Mouse (Mus musculus) kidney, adult 18-20 months (tissue): Measurements from ENCODE around the gene Ampd1.

Experiments used
- DNase-seq: peaks from one replicate; pipeline ENCODE4 v3.0.0; 2021

The Ampd1 gene

DNA sequence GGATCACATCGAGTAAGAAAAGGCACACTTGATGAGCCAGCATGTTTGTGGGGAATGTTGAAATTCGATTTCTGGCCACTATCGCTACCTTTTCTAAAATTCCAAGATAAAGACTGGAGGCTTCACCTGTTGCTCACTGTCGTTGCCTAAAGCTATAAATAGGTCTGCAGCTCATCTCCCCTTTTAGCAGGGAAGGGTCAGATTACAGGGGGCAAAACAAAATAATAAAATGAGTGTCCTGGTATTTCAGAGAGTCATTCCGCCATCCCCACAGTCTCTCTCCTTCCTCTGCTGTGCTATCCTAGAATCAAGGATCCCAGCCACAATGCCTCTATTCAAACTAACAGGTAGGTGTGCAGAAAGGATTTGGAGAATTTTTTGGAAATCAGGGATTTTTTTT, at the start of gene Ampd1:
TSS of gene Ampd1 (plus strand) at position 244 of the 400 bp plus-strand sequence.
- no peak for DNase-seq

DNA sequence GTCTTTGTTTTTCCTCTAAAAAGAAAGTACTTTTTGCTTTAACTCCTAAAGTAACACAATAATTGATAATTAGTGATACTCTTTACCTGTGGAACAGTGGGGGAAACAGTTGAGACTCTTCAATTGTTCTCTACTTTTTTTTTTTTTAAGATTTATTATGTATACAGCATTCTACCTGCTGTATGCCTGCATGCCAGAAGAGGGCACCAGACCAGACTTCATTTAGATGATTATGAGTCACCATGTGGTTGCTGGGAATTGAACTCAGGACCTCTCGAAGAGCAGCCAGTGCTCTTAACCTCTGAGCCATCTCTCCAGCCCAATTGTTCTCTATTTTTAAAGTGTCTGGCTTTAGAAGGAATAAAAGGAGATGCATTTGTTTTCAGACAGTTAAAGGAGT, 47.6 kb upstream of the Ampd1 start:
- DNase-seq: no peak

DNA sequence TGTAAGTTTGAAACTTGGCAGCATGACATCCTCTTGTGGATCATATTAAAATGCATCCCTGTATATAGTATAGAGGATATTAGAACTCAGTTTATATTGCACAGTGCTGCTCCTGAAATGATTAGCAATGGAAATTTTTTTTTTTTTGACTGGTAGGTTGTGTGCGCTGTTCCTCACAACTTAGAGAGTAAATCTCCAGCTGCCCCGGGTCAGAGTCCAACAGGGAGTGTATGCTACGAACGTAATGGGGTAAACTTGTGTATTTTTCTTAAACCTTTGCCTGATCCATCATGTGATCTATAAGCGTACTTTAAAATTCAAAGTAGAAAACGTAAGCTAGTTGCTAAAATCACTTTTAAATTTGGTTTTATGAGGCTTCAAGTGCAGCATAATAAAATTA, 33.5 kb upstream of the Ampd1 start:
- DNase-seq: no peak

DNA sequence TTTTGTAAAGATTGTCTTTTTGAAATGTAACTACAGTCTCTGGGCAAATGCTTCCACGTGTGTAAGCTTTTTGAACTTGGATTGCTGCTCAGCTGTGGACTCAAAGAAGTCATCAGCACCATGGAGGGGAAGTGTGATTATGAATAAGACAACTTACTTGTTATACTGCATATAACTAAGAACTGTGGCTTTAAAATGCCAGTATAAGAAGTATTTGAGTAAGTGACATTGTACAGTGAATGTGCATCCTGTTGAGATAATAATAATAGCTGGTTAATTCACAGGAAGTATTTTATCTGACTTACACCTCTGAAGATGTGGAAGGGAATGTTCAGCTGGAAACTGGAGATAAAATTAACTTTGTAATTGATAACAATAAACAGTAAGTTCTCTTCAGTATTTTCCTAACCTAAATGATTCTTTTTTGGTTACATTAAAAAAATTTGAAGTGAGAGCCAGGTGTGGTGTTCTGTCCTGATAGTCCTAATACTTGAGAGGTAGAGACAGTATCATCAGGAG, 32.9 kb upstream of the Ampd1 start:
- DNase-seq: no peak

DNA sequence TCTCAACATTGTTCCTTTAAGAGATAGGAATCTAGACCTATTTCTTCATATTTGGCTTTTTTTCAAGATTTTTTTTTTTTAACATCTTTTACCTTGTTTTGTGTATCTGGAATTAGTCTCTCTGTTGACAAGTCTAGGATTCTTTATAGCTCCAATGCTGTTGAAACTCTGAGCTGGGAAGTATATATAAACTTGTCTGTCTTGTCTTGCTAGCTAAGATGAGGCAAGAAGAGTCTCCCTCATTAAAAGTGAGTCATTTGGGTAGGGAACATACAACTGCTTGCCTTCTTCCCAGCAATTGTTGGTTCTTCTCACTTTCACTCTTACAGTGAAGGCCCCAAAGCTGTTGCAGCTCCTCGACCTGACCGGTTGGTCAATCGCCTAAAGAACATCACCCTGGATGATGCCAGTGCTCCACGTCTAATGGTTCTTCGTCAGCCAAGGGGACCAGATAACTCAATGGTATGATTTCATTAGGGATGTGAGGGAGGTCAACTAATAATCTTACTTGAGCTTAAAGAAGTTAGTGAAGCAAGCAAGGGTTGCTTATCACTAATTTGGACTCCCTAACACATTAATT, 17.7 kb upstream of the Ampd1 start:
- DNase-seq: no peak

DNA sequence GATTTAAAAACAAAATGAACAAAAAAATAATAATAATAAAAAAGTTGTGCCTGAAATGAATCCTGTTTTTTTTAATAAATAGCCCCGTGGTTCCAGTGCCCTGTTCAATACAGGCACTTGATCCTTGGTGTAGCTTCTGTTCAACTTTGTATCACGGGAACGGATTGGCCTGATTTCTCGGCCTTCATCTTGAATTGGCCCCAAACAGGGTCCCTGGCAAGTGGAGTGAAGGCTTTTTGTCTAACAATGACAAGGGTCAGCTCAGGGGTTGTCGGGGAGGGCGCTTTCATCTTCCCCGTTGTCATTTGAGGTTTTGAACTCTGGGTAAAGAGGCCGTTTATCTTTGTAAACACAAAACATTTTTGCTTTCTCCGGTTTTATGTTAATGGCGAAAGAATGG, 16.1 kb upstream of the Ampd1 start:
- DNase-seq: no peak

DNA sequence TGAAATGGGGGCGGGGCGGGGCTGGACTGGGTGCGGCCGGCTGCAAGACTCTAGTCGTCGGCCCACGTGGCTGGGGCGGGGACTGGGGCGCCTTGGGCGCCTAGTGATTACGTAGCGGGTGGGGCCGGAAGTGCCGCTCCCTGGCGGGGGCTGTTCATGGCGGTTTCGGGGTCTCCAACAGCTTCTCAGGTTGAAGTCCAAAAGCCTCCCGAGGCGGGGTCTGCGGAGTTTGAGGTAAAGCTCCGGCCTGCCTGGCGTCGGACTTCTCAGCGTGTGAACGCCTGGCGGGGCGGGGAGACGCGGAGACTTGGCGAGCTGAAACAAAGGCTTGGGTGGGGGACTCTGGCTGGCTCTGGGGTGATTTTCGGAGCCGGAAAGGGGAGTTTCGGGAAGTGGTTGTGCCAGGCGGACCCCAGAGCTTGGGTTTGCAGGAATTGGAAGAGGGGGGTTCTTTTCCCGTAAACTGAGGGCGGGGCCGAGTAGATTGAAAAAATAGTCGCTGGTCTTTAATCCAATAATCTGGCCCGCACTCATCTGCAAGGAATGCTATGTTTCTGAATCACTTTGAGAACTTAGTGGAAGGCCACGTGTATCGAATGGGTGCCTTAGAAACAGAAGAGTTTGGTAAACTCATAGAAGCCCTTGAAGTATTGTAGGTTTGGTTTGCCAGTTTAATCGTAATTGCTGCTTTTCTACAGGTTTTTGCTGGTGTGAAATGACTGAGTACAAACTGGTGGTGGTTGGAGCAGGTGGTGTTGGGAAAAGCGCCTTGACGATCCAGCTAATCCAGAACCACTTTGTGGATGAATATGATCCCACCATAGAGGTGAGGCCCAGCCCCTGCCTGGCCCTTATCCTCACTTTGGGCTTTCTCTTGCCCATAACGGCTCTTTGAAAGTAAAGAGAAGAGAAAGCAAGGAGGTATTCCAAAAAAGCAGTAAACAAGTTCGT, 15.3 kb upstream of the Ampd1 start, which contains the start of gene Nras:
TSS of gene Nras (plus strand) at position 79 of the 951 bp plus-strand sequence.
- DNase-seq: peak; percentile 94

DNA sequence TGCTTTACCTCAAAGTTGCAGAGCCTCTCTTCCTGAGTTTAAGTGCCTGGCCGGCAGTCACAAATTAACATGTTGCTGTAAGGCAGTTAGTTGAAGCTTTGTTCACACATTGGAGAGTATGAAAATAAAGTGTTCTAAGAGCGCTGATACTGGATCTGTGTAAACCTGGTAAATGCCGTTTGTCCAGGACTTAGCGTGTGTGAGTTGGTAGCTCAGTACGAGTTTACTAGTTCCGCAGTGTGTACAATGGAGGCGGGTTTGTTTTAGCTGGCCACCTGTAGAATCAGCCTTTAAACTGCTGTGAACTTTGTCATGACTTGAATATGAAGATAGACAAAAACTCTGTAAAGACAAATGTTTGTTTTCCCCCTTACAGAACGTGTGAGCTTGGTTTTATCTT, 6.9 kb upstream of the Ampd1 start:
- DNase-seq: no peak

DNA sequence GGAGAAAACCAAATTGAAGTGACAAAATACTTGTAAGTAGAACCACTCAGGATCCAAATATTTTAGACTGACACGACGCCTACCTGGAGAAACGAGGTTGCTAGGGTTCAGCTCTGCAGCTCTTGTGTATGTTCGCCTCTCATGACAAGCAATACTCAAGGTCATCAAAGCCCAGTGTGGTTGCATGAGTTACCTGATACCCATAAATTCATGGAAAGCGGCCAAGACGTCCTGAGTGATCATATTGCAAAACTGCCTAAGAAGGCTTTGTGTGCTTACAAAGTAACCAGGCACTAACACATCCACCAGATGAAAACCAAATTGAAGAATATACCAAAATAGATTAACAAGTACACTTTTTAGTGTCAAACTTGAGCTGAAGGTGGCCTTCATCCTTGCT, 4.8 kb upstream of the Ampd1 start:
- DNase-seq: no peak

DNA sequence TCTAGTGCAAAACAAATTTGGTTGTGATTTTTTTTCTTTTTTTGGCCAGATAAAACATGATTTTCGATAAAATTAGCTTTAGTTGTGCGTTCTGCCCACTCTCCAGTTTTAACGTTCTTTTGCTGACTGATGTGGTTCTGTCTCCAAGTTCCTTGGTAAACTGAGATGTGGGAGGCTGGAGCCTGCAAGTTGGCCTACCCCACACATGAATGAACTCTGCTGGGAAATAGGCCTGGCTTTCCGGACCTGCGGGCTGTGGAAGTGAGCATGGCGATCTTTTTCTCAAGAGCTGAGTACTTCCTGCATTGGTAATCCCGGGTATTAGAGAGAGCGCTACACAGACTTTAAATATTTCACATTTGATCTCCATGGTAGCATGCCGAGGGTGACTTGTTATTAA, 2.1 kb downstream of the Ampd1 start:
- DNase-seq: no peak

DNA sequence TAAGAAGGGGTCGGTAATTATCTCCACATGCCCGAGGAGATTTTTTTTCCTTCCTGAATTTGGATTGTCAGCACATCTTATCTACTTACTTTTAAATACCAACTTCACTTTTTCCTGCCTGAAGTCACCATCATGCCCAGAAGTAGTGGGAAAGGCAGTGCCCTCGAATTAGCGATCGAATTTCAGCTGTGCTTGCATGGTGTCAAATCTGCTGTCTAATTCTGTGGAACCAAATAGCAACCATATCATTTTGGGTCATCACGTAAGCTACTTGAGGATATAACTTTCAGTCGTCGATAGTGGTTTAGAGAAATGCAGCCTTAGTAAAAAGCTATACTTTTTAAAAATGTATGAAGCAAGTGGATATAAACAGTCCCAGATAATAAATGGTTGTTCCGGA, 2.7 kb downstream of the Ampd1 start:
- no peak for DNase-seq

DNA sequence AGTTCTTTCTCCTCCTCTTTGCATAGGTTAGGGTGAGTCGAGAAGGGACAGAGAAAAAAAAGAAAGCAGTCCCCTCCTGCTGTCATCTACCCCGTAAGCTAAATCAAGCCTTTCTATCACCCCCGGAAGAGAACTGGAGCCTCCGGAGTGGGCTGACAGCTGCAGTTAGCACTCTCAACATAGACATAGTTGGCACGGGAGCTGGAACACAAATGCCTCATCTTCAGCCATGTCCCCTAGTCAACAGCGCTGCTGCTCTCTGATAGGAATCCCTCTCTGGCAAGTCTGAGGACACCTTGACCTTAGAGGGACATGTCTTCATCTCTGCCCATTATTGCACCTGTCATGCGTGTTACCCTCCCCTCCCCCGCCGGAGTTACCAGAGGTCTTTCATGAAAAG, 5.5 kb downstream of the Ampd1 start:
- no peak for DNase-seq

DNA sequence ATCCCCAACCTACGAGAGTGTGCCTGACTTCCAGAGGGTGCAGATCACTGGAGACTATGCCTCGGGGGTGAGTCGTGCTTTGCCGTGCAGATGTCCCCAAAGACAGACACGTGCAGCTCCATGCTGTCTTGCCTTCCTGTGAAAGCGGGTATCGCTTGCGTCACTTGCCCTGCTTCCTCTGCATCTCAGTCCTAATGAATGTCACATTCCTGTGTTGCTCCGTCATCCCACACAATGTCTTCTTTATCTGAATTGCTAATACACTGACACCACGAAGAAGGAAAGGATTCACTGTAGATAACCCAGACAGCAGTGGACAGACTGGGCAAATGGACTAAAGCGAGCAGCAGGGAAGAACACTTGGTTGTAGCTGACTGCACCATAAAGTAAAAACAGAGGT, 7.2 kb downstream of the Ampd1 start:
- no peak for DNase-seq

DNA sequence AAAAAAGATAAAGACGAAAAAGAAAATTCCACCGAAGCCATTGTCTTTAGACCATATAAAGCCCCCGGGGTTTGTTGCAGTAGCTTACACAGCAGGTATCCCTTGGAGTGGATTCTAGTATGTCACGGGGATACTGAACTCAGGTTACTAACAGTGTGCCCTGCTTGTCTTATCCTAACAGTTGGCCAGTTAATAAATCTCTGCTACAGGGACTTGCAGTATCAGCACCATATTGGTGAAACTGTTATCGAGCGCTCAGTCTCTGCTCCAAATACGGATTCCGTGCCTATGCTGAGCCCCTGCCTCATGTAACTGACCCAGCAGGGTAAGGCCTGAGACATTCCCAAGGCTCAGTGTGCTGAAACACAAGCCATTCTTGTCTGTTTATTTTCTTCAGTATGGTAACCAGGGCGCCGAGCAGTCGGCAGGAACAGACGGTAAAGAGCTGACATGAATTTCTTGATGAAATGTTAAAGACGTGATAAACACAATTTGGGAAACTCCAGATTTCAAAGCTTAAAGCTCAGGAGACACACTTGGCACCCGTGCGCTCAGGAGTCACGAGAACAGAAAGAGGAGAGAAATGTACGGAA, 8.1 kb downstream of the Ampd1 start:
- DNase-seq: no peak

DNA sequence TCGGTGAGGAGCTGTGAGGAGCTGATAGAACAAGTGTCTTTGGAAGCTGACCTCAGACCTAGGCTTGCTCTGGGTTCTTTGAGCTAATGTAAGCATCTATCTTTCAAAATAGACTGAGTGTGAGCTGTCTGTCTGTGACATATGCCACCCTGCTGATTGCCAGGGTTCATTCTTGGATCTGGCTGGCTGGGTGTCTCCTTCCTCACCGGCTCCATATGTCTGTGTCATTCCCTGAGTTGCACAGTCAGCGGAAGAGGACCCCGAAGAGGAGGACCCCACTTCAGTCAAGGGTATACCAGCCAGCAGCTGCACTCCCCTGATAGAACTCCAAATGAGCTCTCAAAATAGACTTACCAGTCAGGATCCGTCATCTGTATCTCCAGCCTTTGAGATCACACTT, 8.9 kb downstream of the Ampd1 start:
- DNase-seq: no peak

DNA sequence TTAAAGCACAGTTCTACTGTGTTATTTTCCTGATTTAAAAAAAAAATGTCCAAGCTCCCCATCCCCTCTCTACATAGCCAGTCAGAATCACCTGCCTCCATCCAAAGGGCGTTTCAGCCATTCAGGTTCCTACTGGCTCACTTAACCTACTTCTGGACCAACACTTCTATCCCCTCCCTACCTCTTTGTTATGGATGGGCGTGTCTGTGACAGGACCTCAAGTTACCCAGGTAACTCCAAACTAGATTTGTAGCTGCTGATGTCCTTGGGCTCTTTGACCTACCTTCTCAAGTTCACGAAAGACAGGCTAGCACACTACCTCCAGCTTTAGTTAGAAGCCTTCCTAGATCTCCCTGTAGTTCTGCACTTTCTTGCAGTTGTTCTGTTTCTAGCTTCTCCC, 12.2 kb downstream of the Ampd1 start:
- no peak for DNase-seq

DNA sequence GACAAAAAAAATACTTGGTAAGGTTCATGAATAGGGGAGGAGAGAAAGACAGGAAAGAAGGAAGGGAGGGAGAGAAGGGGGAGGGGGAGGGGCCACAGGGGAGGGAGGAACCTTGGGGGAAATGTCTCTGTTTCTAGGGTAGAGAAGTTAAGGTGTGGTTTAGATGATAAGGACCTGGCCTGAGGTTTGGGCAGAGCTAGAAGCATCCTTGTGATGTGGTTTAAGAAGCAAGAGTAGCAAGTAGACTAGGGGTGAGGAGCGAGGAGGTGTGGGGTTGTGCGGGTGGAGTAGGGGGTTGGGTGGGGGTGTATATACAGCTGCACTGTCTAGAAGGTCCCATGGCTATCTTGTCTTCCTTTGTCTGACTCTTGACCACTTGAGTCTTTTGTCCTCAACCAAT, 17.9 kb downstream of the Ampd1 start:
- no peak for DNase-seq

DNA sequence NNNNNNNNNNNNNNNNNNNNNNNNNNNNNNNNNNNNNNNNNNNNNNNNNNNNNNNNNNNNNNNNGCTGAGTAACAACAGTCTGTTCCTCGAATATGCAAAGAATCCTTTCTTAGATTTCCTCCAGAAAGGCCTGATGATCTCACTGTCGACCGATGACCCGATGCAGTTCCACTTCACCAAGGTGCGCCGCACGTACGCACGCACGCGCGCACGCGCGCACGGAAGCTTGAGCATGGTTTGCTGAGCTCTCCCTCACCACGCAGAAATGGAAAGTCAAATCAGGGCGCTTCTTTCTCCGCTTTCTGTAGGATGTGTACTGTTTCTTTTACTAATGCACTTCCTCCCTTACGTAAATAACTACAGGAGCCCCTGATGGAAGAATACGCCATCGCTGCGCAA, 24.8 kb downstream of the Ampd1 start:
- DNase-seq: no peak

DNA sequence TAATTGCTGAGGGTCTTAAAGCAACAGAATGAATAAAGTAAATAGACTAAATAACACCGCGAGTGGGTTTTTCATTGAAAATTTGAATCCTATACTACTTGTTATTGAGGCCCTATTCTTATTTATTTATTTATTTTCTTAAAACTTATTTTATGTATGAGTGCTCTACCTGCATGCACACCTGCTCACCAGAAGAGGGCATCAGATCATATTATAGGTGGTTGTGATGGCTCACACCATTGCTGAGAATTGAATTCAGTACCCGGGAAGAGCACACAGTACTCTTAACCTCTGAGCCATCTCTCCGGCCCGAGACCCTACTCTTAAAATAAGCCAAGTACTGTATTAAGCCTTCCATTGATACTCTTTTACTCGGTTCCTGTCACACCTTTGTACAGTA, 25.9 kb downstream of the Ampd1 start:
- no peak for DNase-seq

DNA sequence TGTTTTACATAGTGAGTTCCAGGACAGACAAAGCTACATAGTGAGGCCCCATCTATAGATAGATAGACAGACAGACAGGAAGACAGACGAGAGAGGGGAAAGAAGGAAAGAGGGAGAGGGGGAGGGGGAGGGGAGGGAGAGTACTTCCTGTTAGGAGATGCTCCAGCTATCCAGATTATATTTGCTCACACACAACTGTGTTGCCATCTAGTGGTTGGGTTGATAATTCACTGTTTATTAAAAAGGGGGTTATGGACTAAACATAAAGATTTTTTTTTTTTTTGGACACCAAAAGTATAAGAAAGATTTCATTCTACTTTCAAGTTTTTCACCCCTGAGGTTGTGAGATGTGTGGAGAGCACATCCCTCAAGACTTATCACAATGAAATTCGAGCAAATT, 26.9 kb downstream of the Ampd1 start:
- DNase-seq: no peak

DNA sequence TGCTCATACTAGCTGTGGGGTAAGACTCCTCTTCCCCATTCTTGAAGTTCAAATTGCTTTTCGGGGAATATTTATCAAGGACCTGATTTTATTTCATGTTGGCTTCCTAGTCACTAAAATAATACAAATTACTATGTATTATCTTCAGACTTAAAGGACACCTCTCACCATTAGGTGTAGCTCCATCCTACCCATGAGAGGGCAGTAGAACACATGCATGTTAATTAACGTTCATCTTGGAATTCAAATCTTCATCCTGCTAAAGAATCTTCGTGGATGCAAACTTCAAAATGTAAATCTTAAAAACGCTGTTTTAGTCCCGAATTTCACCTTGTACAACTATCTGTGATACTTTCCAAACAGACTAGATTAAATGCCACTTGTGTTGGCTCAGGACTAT, 27.4 kb downstream of the Ampd1 start:
- no peak for DNase-seq

DNA sequence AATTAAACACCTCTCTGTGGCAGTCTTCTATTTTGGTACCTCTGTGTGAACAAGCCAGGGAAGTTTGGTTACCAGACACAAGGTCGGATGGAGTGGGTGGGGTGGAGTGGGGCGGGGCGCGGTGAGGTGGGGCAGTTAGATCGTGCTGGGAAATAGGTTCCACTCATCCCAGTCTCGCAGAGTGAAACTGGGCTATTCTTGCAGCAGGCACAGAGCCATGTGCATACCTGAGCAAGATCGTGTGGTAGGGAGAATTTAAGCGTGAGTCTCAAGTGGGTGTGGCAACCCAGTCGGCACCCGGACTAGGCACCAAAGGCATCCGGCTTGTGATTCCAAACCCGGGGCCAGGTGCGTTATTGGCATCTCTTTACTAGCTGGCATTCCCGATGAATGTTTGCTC, 28.1 kb downstream of the Ampd1 start:
- no peak for DNase-seq

DNA sequence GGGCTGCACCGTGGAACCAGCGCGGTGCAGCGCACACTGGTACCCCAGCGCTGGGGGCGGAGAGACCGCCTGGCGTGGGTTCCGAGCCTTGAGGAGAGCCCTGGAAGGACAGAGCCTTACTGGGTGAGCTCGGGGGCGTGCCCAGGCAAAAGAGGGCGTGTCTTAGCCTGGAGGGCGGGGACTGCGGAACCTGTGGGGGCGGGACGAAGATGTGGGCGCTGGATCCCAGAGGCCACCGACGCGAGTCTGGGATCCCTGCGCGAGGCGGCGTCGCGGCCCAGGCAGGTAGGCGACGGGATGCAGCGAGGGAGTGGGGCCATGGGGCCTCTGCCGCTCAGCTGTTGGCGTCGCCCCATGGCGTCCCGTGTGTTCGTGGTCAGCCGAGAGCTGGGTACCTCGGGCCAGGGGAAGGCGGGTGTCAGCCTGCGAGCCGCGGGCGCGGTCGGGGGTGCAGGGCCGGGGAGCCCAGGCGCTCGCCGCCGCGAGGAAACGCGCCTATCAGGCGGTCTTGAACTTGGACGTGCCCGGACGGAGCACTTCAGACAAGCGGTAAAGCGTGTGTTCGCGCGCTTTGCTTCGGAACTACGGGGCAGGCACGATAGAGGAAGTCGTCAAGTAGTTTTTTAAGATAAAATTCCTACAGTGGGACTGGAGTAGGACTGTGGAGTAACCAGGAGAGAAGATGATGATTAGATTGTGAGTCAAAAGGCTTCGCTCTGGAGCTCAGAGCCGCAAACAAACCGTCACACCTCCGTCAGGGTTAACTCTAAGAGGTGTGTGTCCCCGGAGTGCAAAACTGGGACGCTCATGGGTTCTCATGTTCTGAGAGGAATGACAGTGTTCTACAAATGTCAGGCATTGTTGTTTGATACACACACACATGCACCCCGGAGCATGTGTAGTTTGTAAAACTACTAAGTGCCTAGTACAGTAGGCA, 28.9 kb downstream of the Ampd1 start, which contains the start of gene Dennd2c:
TSS of gene Dennd2c (plus strand) at position 151 of the 937 bp plus-strand sequence.
- peak; percentile 96 for DNase-seq
